Mouse (Mus musculus): ENCODE results near the gene Papss2.

DNA sequence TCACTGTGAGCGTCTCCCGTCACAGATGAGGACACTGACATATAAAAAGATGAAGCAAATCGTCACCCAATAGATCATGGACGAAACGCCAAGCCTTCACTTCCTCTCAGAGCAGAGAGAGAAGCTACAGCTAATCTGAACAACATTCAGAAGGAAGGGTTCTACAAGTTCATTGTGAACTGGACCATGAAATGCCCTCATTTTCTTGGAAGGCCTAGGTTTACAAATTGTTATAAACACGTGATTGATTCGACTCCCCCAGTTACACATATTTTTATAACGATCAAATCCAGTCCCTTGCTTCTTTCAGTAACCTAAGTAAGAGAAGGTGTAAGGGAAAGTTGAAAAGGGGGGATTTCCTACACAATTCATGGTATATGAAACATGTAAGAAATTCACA lies 11.4 kb downstream of the Papss2 start:
- TF ChIP-seq CTCF (conservative IDR thresholded peaks at IDR 0.05; ENCODE audit: low read length) (no peak), NANOG (IDR thresholded peaks at IDR 0.05; ENCODE audit: borderline replicate concordance, low read length) (no peak)

All from E14TG2a.4 (cell line).